Mouse (Mus musculus): Measurements from ENCODE around the gene Tmem45a. TPM values are rescaled to one million over a fixed set of nuclear protein-coding genes. Genes with fewer than 3 reads are reported as not detected.

Gene Tmem45a
- 4.7 and 5.3 TPM in 2 replicates for polyA plus RNA-seq (2015; fragmentation: Nextera tagmentation; extraction: Ambion mirVana)

DNA sequence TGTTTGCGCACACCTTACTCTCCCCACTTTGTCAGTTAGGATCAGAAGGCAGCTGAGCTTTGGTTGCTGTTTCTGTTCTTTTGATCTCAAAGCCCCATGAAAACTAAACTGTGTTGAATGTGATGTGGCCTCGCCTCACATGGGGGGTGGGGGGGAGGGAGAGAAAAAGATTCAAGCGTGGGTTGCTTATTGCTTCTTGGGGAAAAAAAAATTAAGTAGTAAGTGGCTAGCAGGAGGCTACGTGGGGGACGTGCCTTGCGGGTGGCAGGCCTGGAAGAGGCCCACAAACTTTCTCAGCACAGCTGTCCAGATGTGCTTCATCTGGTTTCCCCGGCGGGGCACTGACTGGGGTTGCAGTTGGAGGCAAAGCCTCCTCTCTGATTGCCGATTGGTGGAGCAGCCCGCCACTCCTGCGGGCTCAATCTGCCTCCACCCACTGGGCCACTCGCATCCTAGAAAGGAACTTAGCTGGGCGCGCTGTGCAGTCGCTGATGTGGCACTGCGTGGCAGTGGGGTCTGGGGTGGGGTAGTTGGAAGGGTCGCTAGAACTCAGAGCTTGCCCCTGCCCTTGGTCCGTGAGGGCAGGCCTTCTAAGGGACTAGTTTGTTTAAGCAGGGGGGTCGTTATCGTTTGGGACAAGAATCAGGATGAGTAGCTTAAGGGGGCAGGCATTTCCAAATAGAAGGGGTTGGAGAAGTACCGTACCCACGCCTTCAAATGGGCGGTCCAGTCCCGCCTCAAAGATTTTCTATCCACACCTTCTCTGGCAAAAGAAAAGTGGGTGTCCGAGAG lies at the start of gene Tmem45a:
TSS of gene Tmem45a (minus strand) at position 343 of the 792 bp plus-strand sequence.

DNA sequence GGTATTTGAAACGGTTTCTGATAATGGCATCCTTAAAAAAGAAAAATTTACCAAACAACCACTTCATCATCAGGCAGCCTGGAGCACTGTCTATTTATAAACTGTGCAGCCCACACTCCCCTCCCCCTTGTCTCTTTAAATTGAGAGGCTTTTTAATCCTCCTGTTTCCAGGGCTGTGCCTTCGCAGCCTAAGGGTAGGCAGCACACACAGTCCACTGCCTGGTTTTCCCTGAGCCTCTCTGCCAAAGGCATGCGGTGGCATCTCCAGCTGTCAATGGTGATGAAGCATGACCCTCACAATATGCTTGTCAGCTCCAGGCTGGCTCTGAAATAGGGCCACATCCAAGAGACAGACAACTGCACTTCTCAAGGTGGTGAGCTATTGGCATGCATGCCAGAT lies 42.1 kb upstream of the Tmem45a start, which contains the start of gene Lnp1:
TSS of gene Lnp1 (minus strand) at position 39 of the 400 bp plus-strand sequence.

GRCm38 (mm10) chr16:56795481-56796139 lies 90.4 kb downstream of the Tmem45a start, which contains the start of gene Adgrg7:
Gene Adgrg7 (minus strand): TSS chr16:56795855.

Other genes with a start within 250 kb of the Tmem45a start
- gene Tfg, start 168.7 kb downstream of the Tmem45a start, polyA plus RNA-seq (2015; fragmentation: Nextera tagmentation; extraction: Ambion mirVana): 150 and 151 TPM in 2 replicates
- gene Adgrg7, start 90.3 kb downstream of the Tmem45a start, polyA plus RNA-seq (2015; fragmentation: Nextera tagmentation; extraction: Ambion mirVana): not detected in 2 replicates
- 0.49 and 0.61 TPM in 2 replicates for gene Lnp1, start 41.9 kb upstream of the Tmem45a start, polyA plus RNA-seq (2015; fragmentation: Nextera tagmentation; extraction: Ambion mirVana)
- gene Tmem45a2, start 185.2 kb upstream of the Tmem45a start, polyA plus RNA-seq (2015; fragmentation: Nextera tagmentation; extraction: Ambion mirVana): 0.13 and 0.15 TPM in 2 replicates
- 63.3 and 63.8 TPM in 2 replicates for gene Tomm70a, start 235.5 kb upstream of the Tmem45a start, polyA plus RNA-seq (2015; fragmentation: Nextera tagmentation; extraction: Ambion mirVana)

All from neural tube, postnatal 0 days (tissue).